Comparison of ENCODE assay signal across 24 mouse cellular contexts in the genomic region with DNA sequence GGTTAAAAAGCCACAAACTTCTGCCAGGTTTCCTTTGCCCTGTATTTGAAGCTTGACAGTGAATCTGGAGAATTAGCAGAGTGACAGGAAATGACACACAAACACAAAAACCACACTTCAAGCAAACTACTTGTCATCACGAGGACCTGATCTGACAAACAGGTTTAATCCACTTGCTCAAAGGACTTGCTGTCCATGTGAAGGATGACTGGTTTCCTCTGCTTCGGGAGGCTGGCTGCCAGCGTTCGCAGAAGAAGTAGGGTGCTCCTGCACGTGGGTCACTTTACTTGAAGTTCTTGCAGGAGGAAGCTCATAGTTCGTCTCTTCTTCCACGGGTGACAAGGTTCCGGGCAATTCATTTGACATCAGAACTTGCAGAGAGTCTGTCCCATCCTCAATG. TPM values are rescaled to one million over a fixed set of nuclear protein-coding genes. Genes with fewer than 3 reads are reported as not detected.
DNase-seq lines count a peak whose midpoint lies in the region; ATAC-seq and TF ChIP-seq lines count a peak whose summit lies in the region.
"Had no signal": no experiment of that assay in that cellular context is flagged by ENCODE, and none has a peak within 500 bp of the region (broad histone marks: within the 10 kb centered on the region; RNA-seq: fewer than 3 reads in every experiment).

No protein-coding gene starts in this region.

- TF ChIP-seq POLR2A in kidney, adult 2 months (IDR thresholded peaks at IDR 0.05; ENCODE audit: low read depth, low read length): no peak

- 47% methylated on average over 8 of the region's 8 CpGs for WGBS in kidney, adult 2 months

- no peak for TF ChIP-seq CTCF in kidney, adult 2 months (conservative IDR thresholded peaks at IDR 0.05; ENCODE audit: insufficient read depth, insufficient read length, low read depth, low read length)

- H3K4me3 ChIP-seq in kidney, adult 2 months (ENCODE audit: insufficient read depth, low read depth, low read length): no peak overlapping the region
- H3K4me3 ChIP-seq: embryonic facial prominence, embryonic 13.5 days; forebrain, embryonic 13.5 days; heart, embryonic 13.5 days; hindbrain, embryonic 12.5 days had no signal

- DNase-seq in kidney, adult 2 months: peak; percentile 9
- no peak for DNase-seq in kidney, adult 11 months
- DNase-seq in lung, postnatal 36 days: peak; percentile 5
- DNase-seq in lung, postnatal 14 days: no peak
- peak; percentile 5 for DNase-seq in Muller cell, postnatal 12 days (ENCODE audit: inconsistent ontology term)
- DNase-seq in cerebellum, postnatal 4 days (ENCODE audit: low spot score in 2 of 2): no peak
- DNase-seq: adrenal gland, adult 8-10 months; cerebellum, adult 11-12 months; cerebellum, adult 9-11 months; cerebellum, postnatal 36 days; forebrain, postnatal 0 days; gastrocnemius, postnatal 14 days; heart, postnatal 36 days had no signal

- peak; percentile 44 for ATAC-seq in megakaryocyte progenitor cell, adult 5-6 weeks (replicated peaks; ENCODE audit: poor library complexity)
- ATAC-seq: forebrain, embryonic 13.5 days; forebrain, postnatal 0 days; inflammation-experienced regulatory T-cells, adult 6 months had no signal

- H3K27ac ChIP-seq in kidney, adult 2 months (ENCODE audit: insufficient read depth, low read depth, low read length): no peak overlapping the region
- H3K27ac ChIP-seq: embryonic facial prominence, embryonic 13.5 days; forebrain, embryonic 13.5 days; heart, embryonic 13.5 days; hindbrain, embryonic 12.5 days had no signal

- no peaks in the 10 kb centered on the region for H3K36me3 ChIP-seq in kidney, adult 2 months (ENCODE audit: control insufficient read depth, insufficient read depth, low read length)
- H3K36me3 ChIP-seq: embryonic facial prominence, embryonic 13.5 days; heart, embryonic 13.5 days; hindbrain, embryonic 12.5 days had no signal

- H3K27me3 ChIP-seq in kidney, adult 2 months (replicated peaks; ENCODE audit: control insufficient read depth, insufficient read depth, low read length): no peaks in the 10 kb centered on the region
- H3K27me3 ChIP-seq: embryonic facial prominence, embryonic 13.5 days; forebrain, embryonic 13.5 days; heart, embryonic 13.5 days; hindbrain, embryonic 12.5 days had no signal

- H3K4me1 ChIP-seq in kidney, adult 2 months (ENCODE audit: control insufficient read depth, insufficient read depth, low read length): no peaks in the 10 kb centered on the region
- H3K4me1 ChIP-seq: embryonic facial prominence, embryonic 13.5 days; heart, embryonic 13.5 days; hindbrain, embryonic 12.5 days had no signal

RNA-seq across cellular contexts. Expression of a gene that starts 1.4 kb away (rescaled TPM):
- polyA plus RNA-seq in kidney, adult 2 months (2012; rRNA removed): not detected in 2 replicates
- total RNA-seq in megakaryocyte progenitor cell, adult 5-6 weeks (2015): not detected in 2 replicates
- total RNA-seq in megakaryocyte progenitor cell, adult 5-6 weeks (2017): not detected in 2 replicates
- total RNA-seq: ES-E14; forebrain, postnatal 0 days; gastrocnemius, adult 18-20 months; gastrocnemius, postnatal 14 days; heart, postnatal 36 days had no signal
- polyA plus RNA-seq: brain, embryonic 14.5 days; embryonic facial prominence, embryonic 13.5 days; forebrain, embryonic 13.5 days; forebrain, postnatal 0 days; heart, embryonic 13.5 days; heart, postnatal 0 days; hindbrain, embryonic 12.5 days; inflammation-experienced regulatory T-cells, adult 6 months had no signal

RNA-seq across cellular contexts. Expression of a gene that starts 6.2 kb away (rescaled TPM):
- polyA plus RNA-seq in kidney, adult 2 months (2012; rRNA removed): 0.07 TPM in 1 of 2 replicates, not detected in the other
- not detected in 2 replicates for total RNA-seq in megakaryocyte progenitor cell, adult 5-6 weeks (2015)
- total RNA-seq in megakaryocyte progenitor cell, adult 5-6 weeks (2017): not detected in 2 replicates
- total RNA-seq: adrenal gland, adult 8-10 months; ES-E14; forebrain, postnatal 0 days; gastrocnemius, adult 18-20 months; gastrocnemius, postnatal 14 days; heart, postnatal 36 days had no signal
- polyA plus RNA-seq: embryonic facial prominence, embryonic 13.5 days; forebrain, embryonic 13.5 days; forebrain, postnatal 0 days; heart, embryonic 13.5 days; heart, postnatal 0 days; hindbrain, embryonic 12.5 days; hindbrain, embryonic 16.5 days; inflammation-experienced regulatory T-cells, adult 6 months had no signal

Comparison
In these comparisons a context has a peak if more than half of its experiments do, and no peak if none do; other contexts are left out.
1. DNase-seq: peak in kidney, adult 2 months (single experiment), lung, postnatal 36 days (single experiment) and Muller cell, postnatal 12 days (single experiment); none in kidney, adult 11 months (single experiment), lung, postnatal 14 days (single experiment) and cerebellum, postnatal 4 days (0 of 2).